Mouse (Mus musculus) adrenal gland, postnatal 4 days (tissue): ENCODE measurements around the gene Ppm1f. TPM values are rescaled to one million over a fixed set of nuclear protein-coding genes. Genes with fewer than 3 reads are reported as not detected.
"Not testable (repeated sequence)": the region's sequence is repeated elsewhere in the genome, so short reads cannot be mapped to it uniquely, and the experiment has no call there.

Experiments used
- DNase-seq, 2 experiments: peaks; one replicate each; pipeline ENCODE4 v3.0.0; 2021 to 2022; ENCODE audit warnings: low spot score in 2 of 2, mixed read lengths in 2 of 2
- long read RNA-seq, 2 experiments: library from polyadenylated mRNA; stranded (forward); transcript quantifications; one replicate each; pipeline ENCODE4 v2.0.0; 2021
- total RNA-seq, 2 experiments: library from RNA; stranded (reverse); gene quantifications; 2 replicates each; pipeline ENCODE4 v1.2.3; 2021

Ppm1f gene
- 10 to 100 TPM; 41.4 to 44.5 TPM for total RNA-seq
- long read RNA-seq, experiment 1, full-length matches to known transcripts, result 14 of 33 reads
- long read RNA-seq, experiment 1, partial matches to known transcripts, result 17 of 33 reads
- long read RNA-seq, experiment 1, other reads (novel, unspliced or antisense), result 2 of 33 reads
- long read RNA-seq, experiment 2, full-length matches to known transcripts, result 35 of 56 reads
- long read RNA-seq, experiment 2, partial matches to known transcripts, result 19 of 56 reads
- long read RNA-seq, experiment 2, other reads (novel, unspliced or antisense), result 2 of 56 reads

DNA sequence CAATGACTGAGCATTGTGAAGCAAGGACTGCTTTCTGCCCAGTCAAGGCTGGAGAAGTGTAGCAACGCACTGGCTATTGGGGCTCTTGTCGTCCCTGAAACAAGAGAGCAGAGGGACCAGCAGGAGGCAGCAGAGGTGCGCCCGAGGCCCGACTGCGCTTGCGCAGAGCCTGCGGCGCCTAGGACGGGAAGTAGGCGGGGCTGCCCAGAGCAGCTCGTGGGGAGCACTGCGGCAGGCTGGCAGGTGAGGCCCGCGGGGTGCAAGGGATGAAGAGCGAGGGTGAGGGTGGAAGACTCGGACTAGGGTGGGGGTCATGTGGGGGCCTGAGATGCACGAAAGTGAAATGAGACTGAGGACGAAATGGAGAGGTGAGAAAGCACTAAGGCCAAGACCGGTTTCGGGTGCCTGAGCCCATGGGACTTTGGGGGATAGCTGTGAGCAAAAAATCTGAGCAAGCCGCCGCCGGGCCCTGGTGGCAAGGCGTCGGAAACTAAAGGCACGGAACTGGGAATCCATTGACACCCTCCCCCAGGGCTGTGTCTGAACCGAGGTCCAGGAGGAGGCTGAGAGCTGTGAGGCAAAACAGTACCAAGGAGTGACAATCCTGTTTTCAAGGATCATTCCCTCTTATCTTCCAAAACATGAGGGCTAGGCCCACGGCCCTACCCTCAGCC, at the start of gene Ppm1f:
TSS of gene Ppm1f (plus strand) at position 88 of the 674 bp plus-strand sequence.
- DNase-seq, result peak; percentile 93

DNA sequence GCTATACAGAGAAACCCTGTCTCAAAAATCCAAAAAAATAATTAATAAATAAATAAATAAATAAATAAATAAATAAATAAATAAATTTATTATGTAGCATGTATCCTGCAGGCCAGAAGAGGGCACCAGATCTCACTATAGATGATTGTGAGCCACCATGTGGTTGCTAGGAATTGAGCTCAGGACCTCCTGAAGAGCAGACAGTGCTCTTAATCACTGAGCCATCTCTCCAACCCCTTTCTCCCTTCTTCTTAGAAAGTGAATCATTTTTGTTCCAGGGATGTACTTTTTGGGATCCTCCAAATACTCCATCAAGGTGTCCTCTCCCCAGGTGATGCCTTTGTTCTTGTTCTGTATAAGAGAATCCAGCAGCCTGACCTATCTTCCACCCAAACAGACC, 47.1 kb upstream of the Ppm1f start:
- DNase-seq, result no peak

DNA sequence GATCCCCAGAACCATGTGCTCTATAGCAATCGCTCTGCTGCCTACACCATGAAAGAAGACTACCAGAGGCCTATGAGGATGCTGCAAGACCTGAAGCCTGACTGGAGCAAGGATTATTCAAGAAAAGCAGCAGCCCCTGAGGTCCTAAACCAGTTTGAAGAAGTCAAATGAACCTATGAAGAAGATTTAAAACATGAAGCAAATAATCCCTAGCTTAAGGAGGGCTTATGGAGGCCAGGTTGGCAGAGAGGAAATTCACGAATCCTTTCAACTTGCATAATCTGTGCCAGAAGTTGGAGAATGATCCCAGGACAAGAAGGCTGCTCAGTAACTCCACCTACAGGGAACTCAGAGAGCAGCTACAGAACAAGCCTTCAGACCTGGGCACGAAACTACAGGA, 43.9 kb upstream of the Ppm1f start:
- no peak for DNase-seq

DNA sequence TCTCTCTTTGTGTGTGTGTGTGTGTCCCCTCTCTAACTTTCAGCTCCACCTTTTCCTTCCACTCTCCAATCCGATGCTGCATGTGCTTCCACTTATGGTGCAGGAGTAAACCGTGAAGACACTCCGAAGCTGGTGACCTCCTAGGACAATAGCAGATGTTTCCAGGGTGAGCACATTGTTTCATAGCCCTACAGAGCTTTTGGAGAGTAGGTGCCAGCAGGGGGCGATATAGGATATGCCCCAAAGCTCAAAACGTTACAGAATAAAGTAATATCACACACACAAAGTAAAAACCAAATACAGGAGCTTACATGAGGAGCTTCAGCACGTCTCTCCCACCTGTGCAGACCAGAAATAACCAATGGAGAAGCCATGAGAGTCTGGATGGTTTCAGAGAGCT, 41.4 kb upstream of the Ppm1f start:
- no peak for DNase-seq

DNA sequence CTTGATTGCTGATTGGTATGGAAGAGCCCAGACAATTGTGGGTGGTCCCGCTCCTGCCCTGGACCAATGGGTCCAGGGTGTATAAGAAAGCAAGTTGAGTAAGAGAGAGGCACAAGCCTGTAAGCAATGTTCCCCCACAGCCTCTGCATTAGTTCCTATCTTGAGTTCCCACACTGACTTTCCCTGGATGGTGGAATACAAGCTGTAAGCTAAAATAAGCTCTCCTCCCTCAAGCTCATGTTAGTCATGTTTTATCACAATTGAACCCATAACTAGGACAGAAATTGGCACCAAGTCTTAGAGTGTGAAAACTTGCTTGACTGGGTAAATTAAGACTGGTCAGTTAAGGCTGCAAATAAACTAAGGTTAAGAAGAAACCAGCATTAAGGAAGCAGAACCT, 40.7 kb upstream of the Ppm1f start:
- no peak for DNase-seq

GRCm38 (mm10) chr16:16856054-16856453, 40.2 kb upstream of the Ppm1f start:
- DNase-seq, result not testable (repeated sequence)

DNA sequence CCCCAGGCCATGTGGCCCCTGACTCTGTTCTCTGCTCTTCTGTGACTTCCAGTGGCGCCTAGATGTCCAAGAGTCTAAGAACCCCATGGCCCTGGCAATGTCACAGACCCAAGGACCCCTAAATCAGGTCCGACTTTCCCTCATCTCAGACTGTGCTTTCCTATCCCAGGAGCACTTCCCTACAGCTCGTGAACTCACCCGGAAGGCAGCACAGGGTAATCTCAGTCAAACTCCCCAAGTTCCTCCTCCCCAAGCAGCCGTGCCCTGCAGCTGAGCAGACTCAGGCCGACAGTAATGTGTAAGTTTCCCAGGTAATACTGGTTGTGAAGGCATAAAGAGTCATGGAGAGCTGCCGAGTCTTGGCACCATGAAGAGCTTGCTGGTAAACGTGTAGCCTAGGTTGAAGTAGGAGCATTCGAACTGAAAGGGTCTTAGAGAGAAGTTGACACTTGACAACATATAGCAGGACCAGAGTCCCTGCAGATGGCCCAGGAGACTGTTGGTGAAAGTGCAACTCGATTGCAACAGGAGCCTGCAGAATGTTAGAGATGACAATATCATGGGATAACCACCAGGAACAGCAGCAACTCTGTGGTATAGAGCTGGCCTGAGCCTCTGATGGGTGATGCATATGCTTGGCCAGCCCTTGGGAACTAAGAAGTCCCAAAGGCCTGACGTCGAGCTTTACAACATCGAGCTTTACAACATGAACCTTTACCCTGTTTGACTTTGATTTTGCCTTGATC, 39.4 kb upstream of the Ppm1f start:
- no peak for DNase-seq

DNA sequence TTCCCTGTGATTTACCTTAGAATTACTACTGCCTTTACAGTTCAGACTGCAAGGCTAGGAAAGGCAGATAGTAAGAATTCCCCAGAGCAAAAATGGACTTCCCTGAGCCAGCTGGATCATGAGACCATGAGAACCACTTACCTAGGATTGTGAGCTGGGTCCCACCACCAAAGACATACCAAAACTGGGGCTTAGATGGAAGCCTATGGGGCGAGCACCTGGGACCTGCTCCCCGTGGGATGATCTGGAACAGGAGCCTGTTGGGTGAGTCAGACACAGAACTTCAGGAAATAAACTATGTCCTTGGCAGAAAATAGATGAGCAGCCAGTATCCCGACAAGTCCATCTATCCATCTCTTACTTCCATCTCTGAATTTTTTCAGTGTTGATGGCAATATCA, 34.0 kb upstream of the Ppm1f start:
- no peak for DNase-seq

- DNase-seq, result no peak
These were observed 32.3 kb upstream of the Ppm1f start, which contains the start of gene Igll1 for GRCm38 (mm10) chr16:16863978-16864377. Gene Igll1 (minus strand): TSS chr16:16863985.

GRCm38 (mm10) chr16:16865217-16865616, 31.1 kb upstream of the Ppm1f start:
- DNase-seq, result no peak

DNA sequence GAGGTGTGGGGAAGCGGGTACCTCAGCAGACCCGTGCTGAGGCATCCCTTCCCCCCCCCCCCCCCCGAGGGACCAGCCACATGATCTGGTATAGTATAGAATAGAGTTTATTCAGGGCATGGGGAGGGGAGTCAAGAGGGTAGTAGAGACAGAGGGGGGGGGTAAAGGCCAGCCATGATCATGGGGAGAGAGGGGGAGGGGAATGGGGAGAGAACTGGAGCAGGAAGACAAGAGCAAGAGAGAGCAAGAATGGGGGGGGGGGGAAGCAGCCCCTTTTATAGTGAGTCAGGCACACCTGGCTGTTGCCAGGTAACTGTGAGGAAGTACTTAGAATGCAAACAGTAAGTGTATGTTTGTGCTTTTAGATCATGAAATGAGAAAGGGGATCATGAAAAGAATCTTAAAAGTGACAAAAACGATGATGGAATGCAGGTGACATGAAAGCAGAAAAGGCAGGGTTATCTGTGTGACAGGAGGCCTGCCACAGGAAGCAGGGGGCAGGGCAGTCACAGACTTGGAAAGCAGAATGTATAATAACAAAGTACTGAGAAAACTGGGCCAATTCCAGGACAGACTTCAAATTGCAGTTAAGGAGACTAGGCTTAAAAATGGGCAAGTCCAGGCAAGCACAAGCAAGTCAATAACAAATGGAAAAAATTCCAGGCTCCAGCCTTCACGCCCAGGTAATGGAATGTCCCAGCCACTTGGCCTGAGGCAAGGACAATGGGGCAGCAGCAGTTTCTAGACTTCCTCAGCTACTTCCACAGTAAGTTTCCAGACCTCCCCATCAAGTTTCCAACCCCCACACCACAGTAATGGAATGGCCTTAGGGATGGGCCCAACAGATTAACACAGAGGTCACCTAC, 30.3 kb upstream of the Ppm1f start:
- no peak for DNase-seq

GRCm38 (mm10) chr16:16870241-16870616, 26.0 kb upstream of the Ppm1f start:
- DNase-seq, result no peak

DNA sequence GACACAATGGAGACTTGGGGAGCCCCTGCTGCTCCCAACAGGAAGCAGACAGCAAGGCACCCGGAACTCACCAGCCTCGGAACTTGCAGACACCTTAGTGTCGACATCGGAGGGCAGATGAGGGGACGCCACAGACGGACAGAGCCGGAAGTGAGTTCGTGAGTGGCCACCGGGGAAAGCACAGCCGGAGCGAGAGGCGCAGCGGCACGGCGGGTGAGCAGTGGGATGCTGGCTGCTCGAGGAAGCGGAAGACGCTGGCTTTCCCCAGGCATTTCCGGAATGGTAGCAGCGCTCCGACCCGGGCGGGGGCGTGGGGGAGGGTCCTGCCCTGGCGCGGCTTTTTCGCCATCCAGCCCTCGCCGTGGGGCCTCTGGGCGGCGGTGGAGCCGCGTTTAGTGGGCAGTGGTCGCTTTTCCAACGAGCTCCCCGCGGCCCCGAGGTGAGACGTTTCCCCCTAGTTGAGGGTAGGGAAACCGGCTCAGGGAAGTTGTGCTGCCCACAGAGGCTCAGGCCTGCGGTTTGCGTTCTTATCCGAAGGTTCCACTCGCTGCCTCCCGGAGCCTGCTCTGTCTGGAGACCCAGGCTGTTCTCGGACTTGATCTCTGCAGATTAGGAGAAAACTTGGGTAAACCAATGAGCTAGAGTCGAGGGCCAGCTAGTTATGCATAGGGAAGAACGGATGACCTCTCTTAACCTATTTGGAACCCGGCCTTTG, 25.5 kb upstream of the Ppm1f start, which contains the start of the genes Top3b and Vpreb1:
TSS of gene Top3b (plus strand) at position 120 of the 715 bp plus-strand sequence.
TSS of gene Vpreb1 (minus strand) at position 227 of the 715 bp plus-strand sequence.
- DNase-seq, result peak; percentile 60 to 79

DNA sequence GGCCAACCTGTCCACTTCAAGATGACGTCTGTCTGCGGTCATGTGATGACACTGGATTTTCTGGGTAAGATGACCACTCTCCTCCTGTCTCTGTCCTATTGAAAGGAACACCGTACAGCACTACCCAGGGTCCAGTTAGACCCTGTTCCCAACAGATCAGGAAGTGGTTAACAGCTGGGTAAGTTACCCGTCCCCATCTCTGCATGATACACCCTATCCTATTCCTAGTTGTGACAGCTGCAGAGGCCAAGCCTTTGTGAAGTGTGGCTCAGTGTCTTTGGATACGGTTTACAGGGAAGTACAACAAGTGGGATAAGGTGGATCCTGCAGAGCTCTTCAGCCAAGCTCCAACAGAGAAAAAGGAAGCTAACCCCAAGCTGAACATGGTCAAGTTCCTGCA, 17.2 kb upstream of the Ppm1f start:
- DNase-seq, result no peak

DNA sequence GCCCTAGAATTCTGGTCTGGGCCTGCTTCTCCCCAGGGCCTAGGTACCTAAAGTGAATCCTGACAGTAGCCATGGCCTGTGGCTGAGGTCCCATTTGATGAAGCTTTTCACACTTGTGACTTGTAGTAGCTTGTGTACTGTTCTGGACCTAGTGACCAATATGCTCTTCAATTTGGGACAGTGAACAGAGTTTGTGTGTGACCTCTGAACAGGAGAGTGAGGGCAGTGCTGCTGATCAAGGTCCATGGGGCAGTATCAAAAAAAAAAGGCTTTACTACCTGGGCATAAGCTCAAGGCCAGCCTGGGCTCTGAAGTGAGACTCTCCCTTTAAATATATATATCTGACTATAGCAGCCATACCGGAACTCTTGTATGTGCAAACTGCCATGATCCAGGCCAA, 7.9 kb upstream of the Ppm1f start:
- DNase-seq, result no peak

- no peak for DNase-seq
These were observed 3.9 kb upstream of the Ppm1f start for GRCm38 (mm10) chr16:16892366-16892765.

- no peak for DNase-seq
These were observed 271 bp upstream of the Ppm1f start for GRCm38 (mm10) chr16:16896015-16896381.

GRCm38 (mm10) chr16:16897056-16897584, 851 bp downstream of the Ppm1f start:
- no peak for DNase-seq

DNA sequence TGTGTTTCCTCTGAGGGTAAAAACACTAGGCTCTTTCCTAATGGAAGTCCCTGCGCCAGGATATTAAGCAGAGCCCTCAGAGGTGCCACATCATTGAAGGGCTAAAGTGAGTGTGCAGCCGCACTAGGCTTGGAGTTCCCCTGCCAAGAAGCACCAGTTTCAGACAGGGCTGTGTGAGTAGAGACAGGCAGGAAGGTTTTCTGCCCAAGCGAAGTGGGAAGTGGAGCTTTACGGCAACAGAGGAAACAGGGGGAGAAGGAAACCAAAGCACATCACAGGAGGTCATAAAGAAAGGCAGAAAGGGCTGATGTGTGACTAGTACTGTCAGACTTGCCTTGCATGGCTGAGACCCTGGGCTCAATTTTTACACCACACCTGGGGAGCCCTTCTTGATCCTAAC, 6.1 kb downstream of the Ppm1f start:
- DNase-seq, result no peak

DNA sequence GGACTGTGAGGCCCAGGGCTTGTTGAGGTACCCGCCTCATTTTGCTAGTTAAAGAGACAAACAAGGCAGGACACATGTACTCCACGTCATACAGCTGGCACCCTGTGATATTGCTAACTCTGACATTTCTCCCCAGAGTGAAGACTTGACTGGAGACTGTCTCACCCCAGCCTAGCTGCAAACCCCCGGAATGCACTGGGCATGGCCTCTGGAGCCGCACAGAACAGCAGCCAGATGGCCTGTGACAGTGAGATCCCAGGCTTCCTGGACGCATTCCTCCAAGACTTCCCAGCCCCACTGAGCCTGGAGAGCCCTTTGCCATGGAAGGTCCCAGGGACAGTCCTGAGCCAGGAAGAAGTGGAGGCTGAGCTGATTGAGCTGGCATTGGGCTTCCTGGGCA, 6.9 kb downstream of the Ppm1f start:
- DNase-seq, result no peak
